Mouse (Mus musculus): Measurements from ENCODE around the gene Trim9. TPM values are rescaled to one million over a fixed set of nuclear protein-coding genes. Genes with fewer than 3 reads are reported as not detected.
A peak's percentile ranks its signal among the peaks of the same experiment; 100 is the strongest.

Gene Trim9
- total RNA-seq, 2 experiments from 2014 or later, result 2.7 to 3.8 TPM

DNA sequence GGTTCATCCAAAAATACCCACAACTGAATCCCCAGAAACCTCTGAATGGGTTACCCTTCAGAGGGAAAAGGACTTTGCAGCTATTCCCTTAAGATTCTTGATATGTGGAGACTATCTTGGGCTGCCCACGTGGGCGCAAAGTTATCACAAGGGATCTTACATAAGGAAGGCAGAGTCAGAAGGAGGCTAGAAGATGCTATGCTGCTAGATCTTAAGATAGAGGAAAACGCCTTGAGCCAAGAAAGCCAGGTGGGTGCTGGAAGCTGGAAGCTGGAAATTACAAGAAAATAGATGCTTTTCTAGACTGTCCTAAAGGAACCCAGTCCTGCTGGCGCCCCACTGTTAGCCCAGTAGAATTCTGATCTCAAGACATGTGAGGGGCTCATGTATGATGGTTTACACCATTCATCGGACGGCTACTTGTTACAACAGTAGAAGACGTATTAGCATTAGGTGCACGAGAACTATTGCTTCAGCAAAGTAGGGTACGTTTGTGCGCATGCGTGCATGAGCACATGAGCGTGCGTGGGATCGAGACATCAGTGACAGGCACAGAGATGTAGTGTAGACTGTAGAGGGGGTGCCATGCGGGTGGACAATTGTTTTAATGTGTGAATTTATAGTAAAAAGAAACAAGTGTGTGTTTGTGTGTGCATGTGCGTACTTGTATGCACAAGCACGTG is 85.0 kb downstream of the Trim9 start:
- DNase-seq, result no peak

DNA sequence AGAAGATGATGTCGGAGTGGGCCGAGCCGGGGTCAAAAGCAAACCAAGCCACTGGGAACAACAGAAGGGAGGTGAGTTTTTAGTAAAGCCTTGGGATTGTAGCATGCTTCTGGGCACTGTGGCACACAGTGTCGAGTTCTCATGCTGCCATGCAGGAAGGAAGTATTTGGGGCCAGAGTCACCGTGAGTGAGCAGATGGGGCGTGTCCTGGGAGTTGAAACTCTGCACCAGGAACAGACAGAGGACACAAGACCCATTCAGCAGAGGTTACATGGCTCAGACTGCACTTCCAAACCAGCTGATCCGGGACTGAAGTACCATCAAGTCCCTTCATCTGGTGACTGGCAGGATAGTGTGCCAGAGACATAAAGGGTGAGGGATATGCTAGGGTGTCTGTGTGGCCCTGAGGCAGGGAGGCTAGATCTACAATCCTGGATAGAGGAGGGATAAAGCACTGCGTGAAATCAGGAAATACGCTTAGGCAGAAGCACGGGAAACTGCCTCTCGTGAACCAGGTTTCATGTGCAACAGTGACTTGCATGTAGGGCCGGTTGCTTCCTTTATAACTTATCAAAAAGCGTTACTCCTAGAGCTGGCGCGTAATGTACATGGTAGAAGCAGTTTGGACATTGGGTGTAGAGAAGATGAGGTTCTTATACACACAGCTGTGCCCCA is 96.1 kb downstream of the Trim9 start:
- DNase-seq, result no peak

- no peak for DNase-seq
These were observed 97.7 kb downstream of the Trim9 start for GRCm38 (mm10) chr12:70249616-70250157.

- DNase-seq, result no peak
These were observed 99.5 kb downstream of the Trim9 start for GRCm38 (mm10) chr12:70247683-70248474.

DNA sequence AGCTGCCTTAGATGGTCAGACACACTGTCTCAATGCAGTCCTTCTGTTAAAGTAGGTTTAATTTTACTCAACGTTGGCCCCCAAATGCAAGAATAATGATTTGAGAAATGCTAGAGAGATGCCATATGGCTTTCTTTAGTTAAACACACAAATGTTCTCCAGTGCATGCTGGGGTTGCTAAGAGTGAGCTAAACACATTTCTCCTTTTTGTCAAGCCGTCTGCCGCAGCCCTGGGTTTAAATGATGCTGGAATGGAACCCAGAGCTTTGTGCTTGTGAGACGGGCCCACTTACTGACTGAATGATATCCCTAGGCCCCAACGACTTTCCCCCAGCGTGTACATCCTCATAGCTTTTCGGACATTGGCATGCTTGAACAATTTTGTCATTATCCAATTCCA is 104.9 kb downstream of the Trim9 start:
- DNase-seq, result no peak

- DNase-seq, result no peak
These were observed 107.7 kb downstream of the Trim9 start for GRCm38 (mm10) chr12:70239741-70240140.

DNA sequence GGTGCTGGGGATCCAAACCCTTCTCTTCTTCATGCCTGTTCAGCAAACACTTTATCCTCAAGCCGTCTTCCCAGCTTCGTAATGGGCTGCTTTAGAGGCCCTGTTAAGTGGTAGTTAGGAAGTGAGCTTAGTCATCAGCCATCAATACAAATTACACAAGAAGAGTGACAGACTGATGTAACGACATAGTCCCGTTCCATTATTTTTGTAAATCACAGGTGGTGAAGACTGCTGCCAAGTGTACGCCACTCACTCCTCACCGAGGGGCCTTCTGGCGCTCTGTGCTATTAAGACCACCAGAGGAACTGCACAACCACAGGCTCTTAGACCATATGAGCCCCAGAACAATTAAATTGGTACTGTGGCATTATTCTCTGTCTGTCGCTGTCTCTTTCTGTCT is 108.8 kb downstream of the Trim9 start:
- DNase-seq, result no peak

DNA sequence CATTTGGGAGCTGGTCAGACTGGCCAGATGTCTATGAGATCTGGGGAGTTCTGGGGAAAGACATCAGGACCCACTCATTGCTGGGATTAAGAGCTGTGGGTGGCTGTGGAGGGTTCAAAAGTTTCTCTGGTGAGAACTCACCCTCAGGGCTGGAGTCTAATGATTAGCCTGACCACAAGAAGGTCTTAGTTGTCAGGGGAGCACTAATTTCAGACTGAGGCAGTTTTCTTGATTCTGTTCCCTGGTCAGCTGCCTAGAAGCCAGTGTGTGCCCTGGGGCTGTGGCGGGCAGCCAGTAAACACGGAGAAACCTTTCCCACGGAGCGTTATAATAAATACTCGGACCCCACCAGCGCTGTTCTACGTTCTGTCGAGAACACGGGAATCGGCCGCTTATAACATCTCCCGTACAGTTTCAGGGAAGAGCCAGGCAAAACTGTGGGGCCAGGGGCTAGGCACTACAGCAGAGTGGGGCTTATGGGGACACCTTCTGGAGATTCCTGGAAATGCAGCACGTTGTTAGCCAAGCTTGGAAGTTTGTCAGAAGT is 112.4 kb downstream of the Trim9 start:
- peak; percentile 83 for DNase-seq

DNA sequence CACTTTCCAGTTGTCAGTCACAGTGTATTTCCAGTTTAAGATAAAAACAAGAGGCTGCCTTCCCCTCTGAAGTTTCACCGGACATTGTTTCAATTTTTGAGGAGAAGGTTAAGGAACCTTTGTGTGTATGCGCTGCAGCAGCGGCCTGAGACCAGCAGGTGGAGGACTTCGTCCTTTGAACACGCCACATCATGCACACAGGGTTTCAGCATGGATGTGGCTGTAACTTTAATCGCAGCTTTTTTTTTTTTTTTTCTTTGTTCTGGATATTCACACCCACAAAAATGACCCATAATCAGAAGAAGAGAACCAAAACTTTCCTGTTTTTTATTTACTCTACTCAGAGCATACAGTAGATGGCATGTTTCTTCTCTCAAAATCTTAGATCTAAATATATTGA is 113.0 kb downstream of the Trim9 start:
- peak; percentile 62 for DNase-seq

DNA sequence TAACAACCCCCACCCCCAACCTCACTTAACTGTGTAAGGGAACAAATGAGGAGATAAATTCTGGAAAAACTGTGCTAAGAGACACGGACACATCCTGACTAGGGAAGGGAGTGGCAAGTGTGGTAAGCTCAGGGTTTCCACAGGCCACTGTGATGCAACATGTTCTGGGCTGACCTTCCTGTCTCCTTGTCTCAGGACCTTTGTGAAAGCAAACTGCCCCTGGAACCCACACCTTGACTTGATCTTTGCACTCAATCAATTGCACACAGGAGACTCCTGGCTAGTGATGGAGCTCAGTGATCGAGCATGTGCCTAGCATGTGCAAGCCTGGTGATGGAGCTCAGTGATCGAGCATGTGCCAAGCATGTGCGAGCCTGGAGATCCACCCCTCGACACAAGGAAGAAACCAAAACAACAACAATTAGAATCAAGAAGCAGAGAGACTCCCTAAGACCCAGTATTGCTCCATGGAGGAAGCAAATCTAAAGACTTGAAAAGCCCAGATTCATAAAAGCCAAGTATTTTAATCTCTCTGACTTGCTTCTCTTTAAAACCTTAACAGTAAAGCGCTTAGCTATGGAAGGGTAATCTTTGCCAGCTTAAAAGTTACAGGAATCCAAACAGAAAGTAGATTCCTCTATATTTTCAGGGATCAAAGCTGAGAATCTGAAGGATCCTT is 113.6 kb downstream of the Trim9 start:
- DNase-seq, result peak; percentile 37

- no peak for DNase-seq
These were observed 115.3 kb downstream of the Trim9 start for GRCm38 (mm10) chr12:70232020-70232544.

DNA sequence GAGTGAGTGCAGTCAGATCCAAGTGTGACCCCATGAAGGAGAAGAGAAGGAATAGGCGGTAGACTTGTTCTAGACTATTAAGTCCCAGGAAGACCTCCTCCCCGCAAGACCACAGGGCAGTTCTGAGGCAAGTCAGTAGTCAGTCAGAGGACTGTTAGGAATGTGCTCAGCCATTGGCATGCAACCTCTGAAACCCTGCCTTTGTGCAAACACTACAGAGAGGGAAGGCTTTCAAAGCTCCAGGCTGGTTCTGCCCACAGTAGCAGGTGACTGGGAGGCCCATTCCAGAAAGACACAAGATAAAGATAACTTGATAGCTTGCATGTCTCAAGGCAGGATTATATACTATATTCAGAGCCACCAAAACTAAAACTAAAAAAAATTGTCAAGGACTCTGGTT is 116.1 kb downstream of the Trim9 start, which contains the start of gene Pygl:
TSS of gene Pygl (minus strand) at position 195 of the 400 bp plus-strand sequence.
- DNase-seq, result no peak

GRCm38 (mm10) chr12:70228155-70228554 is 119.3 kb downstream of the Trim9 start:
- no peak for DNase-seq

DNA sequence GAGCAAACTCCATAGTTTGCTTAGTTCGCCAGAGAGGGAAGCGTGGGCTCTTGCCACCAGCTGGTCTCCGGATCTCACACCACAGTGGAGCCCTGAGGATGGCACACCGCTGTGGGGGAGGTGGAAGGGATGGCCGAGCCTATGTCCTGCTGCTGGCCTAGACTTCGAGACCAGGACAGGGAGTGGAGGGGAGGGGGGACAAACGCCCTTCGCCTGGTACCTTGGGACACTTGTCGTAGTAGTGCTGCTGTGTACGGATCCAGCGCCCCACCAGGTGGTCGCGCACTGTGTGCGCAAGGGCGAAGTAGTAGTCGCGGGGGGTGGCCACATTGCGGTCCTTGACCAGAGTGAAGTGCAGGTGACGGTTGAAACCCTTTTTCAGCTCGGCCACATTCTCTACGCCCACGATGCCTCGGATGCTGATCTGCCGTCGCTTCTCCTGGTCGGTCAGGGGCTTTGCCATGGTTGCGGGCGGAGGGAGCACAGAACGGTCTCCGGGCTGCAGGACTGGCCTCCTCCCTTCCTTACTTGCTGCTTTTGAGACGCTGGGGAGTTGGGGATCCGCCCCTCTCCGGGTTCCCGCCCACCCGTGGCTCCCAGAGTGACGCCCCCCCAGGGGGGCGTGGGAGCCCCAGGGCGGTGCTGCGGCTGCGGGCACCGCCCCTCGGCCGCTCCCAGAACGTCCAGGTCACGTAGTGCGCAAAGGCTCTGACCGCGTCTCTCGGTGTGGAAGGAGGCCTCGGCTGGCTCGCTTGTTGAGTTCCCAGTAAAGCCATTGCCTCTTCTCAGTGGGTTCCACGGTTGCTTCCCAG is 120.1 kb downstream of the Trim9 start:
- peak; percentile 91 for DNase-seq

DNA sequence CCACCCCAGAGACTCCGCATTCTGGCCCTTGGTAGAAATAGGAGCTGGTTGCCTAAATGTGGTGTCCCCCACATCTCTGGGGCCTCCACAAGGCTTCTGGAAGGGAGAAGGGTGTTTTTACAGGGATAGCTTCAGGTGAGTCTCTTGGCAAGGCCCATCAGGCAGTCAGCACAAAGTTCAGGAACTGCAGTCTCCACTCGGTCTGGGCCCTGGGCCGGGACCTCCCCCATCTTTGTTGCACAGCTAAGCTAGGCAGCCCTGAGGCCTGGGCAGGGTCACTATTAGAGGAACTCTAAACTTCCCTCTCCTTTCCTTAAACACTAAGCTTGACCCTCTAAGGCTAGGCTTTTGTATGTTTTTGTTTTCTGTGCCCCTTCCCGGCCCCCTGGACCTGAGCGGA is 120.8 kb downstream of the Trim9 start:
- no peak for DNase-seq

- no peak for DNase-seq
These were observed 124.1 kb downstream of the Trim9 start for GRCm38 (mm10) chr12:70223331-70223730.

- DNase-seq, result no peak
These were observed 126.0 kb downstream of the Trim9 start for GRCm38 (mm10) chr12:70221425-70221824.

DNA sequence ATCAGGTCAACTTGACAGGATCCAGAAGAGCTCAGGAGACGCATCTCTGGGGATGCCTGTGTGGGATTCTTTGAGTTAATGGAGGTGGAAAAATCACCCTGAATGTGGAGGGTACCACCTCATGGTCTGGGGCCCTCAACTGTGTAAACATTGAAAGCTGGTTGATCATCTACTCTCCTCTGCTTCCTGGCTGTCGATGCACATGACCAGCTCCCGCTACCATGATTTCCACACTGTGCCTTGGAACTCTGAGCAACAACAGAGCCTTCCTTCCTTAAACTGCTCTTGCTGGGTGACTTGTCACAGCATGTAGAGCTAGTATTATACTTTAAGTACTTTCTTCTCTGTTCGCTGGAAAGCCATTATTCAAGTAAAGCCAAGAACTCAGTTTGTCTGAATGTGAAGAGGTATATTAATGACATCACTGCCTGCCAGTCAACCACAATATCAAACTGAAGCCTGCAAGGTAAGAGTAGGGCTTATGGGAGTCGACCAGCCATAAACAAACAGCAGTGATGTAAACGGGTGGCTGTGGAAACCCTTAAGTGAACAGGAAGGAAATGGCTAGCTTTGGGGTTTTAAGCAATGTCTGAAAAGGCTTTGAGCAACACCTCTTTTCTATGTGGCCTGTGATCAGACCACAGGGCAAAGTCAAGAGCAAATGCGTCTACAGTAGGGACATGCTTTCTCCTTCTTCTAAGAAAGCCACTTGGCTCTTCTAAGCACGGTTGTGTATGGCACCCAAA is 128.4 kb downstream of the Trim9 start:
- DNase-seq, result no peak

GRCm38 (mm10) chr12:70216229-70216800 is 131.1 kb downstream of the Trim9 start:
- DNase-seq, result no peak

- DNase-seq, result no peak
These were observed 133.1 kb downstream of the Trim9 start for GRCm38 (mm10) chr12:70214281-70214680.

All from adrenal gland, postnatal 10 days (tissue).